Mouse (Mus musculus) kidney, adult 2 months (tissue): ENCODE results near the gene Tgm5. TPM values are rescaled to one million over a fixed set of nuclear protein-coding genes. Genes with fewer than 3 reads are reported as not detected.
A peak's percentile ranks its signal among the peaks of the same experiment; 100 is the strongest.
"Not testable (repeated sequence)": the region's sequence is repeated elsewhere in the genome, so short reads cannot be mapped to it uniquely, and the experiment has no call there.

ENCODE experiments used
- DNase-seq: peaks from one replicate; pipeline ENCODE4 v3.0.0; 2021
- H3K27ac ChIP-seq: fragments of 200-500 bp; 2 replicates; pipeline ENCODE4 v1.5.1; 2012; ENCODE audit warnings: low read depth, low read length, control low read depth, inconsistent platforms; ENCODE audit not compliant: insufficient read depth
- H3K27me3 ChIP-seq: fragments of 200-500 bp; replicated peaks from 2 replicates; pipeline ENCODE4 v1.6.1; 2012; ENCODE audit warnings: mild to moderate bottlenecking, moderate library complexity, low read length, inconsistent platforms; ENCODE audit not compliant: control insufficient read depth, insufficient read depth
- H3K36me3 ChIP-seq: fragments of 200-500 bp; 2 replicates; pipeline ENCODE4 v1.6.1; 2012; ENCODE audit warnings: mild to moderate bottlenecking, moderate library complexity, low read length, inconsistent platforms; ENCODE audit not compliant: control insufficient read depth, insufficient read depth
- H3K4me1 ChIP-seq: fragments of 200-500 bp; 2 replicates; pipeline ENCODE4 v1.6.1; 2011; ENCODE audit warnings: low read length; ENCODE audit not compliant: control insufficient read depth, insufficient read depth
- H3K4me3 ChIP-seq: fragments of 200-500 bp; 2 replicates; pipeline ENCODE4 v1.5.1; 2011; ENCODE audit warnings: mild to moderate bottlenecking, low read depth, low read length, control low read depth; ENCODE audit not compliant: insufficient read depth
- CTCF ChIP-seq: fragments of 200-500 bp; conservative IDR thresholded peaks from 2 replicates; pipeline ENCODE4 v1.5.1; 2011; ENCODE audit warnings: low read depth, mild to moderate bottlenecking, control low read depth, low read length, moderate library complexity, mixed read lengths; ENCODE audit not compliant: insufficient read depth, insufficient read length
- POLR2A ChIP-seq: fragments of 200-500 bp; IDR thresholded peaks from one replicate; pipeline ENCODE4 v1.6.1; 2011; ENCODE audit warnings: low read depth, low read length, control low read depth
- WGBS: fragments of 180-500 bp; shearing (Covaris S2); methylation state at CpG from one replicate; pipeline ENCODE4 v1.1.7; 2018; 5-methylcytosine and 5-hydroxymethylcytosine counted together
- polyA plus RNA-seq: library from polyadenylated mRNA; depleted of rRNA; stranded (reverse); fragments of >200 nt; gene quantifications from 2 replicates; pipeline ENCODE4 v1.2.3, GENCODE M21; 2012

Tgm5 gene
- polyA plus RNA-seq, 1 experiment, result 0.06 TPM

- WGBS, result 87% methylated on average over 4 of the region's 4 CpGs
These were observed 40.0 kb downstream of the Tgm5 start for GRCm38 (mm10) chr2:121045653-121046052.

GRCm38 (mm10) chr2:121041098-121041497 lies 44.5 kb downstream of the Tgm5 start:
- 28% methylated on average over 5 of the region's 5 CpGs for WGBS
- no peaks in the 10 kb centered on the region for H3K36me3 ChIP-seq
- peak; percentile 62 for DNase-seq
- H3K27me3 ChIP-seq, result no peaks in the 10 kb centered on the region
- TF ChIP-seq CTCF, result peak; percentile 61
- no peak for TF ChIP-seq POLR2A
- H3K27ac ChIP-seq, result no peak overlapping the region
- H3K4me3 ChIP-seq, result no peak overlapping the region
- no peaks in the 10 kb centered on the region for H3K4me1 ChIP-seq

More at GRCm38 (mm10) chr2:121045653-121046052, 40.0 kb downstream of the Tgm5 start:
- TF ChIP-seq CTCF (no peak), POLR2A (no peak)
- Histone ChIP-seq H3K4me1 (no peaks in the 10 kb centered on the region), H3K4me3 (no peak overlapping the region), H3K27ac (no peak overlapping the region), H3K36me3 (no peaks in the 10 kb centered on the region), H3K27me3 (no peaks in the 10 kb centered on the region)
- DNase-seq, result no peak

GRCm38 (mm10) chr2:121039382-121039781 lies 46.3 kb downstream of the Tgm5 start:
- Histone ChIP-seq H3K36me3 (no peaks in the 10 kb centered on the region), H3K4me3 (no peak overlapping the region), H3K27me3 (no peaks in the 10 kb centered on the region), H3K27ac (no peak overlapping the region), H3K4me1 (peaks cover 2% of the 10 kb centered on the region; the same call in 1 of the 2 replicates)
- TF ChIP-seq CTCF (no peak), POLR2A (no peak)
- 98% methylated on average over 1 of the region's 1 CpGs for WGBS
- DNase-seq, result no peak

- H3K4me1 ChIP-seq, DNase-seq, H3K4me3 ChIP-seq, H3K27me3 ChIP-seq, H3K27ac ChIP-seq, H3K36me3 ChIP-seq: not testable (repeated sequence)
- WGBS, result 100% methylated on average over 1 of the region's 1 CpGs
These were observed 46.8 kb downstream of the Tgm5 start for GRCm38 (mm10) chr2:121038851-121039250.

- H3K4me1 ChIP-seq, result peaks cover 4% of the 10 kb centered on the region; the same call in 1 of the 2 replicates
- no peaks in the 10 kb centered on the region for H3K27me3 ChIP-seq
- TF ChIP-seq POLR2A, result no peak
- H3K27ac ChIP-seq, result no peak within 1 kb of the TSS
- no peak for DNase-seq
- H3K4me3 ChIP-seq, result no peak within 1 kb of the TSS
- 60% methylated on average over 5 of the region's 5 CpGs for WGBS
- H3K36me3 ChIP-seq, result no peaks in the 10 kb centered on the region
These were observed 48.8 kb downstream of the Tgm5 start, which contains the start of gene Epb42 for GRCm38 (mm10) chr2:121036733-121037341. TSS of gene Epb42 (minus strand) at chr2:121037072.

- Histone ChIP-seq H3K4me3 (no peak overlapping the region), H3K36me3 (no peaks in the 10 kb centered on the region; the same call in none of the 2 replicates), H3K4me1 (peaks cover 2% of the 10 kb centered on the region; the same call in 1 of the 2 replicates), H3K27me3 (no peaks in the 10 kb centered on the region), H3K27ac (no peak overlapping the region)
- TF ChIP-seq CTCF (no peak), POLR2A (no peak)
- DNase-seq, result peak; percentile 58
- 33% methylated on average over 5 of the region's 5 CpGs for WGBS
These were observed 62.7 kb downstream of the Tgm5 start for GRCm38 (mm10) chr2:121022918-121023317.

- Histone ChIP-seq H3K4me1 (peaks cover 3% of the 10 kb centered on the region; the same call in 1 of the 2 replicates), H3K27me3 (no peaks in the 10 kb centered on the region), H3K4me3 (no peak overlapping the region), H3K36me3 (peaks cover 6% of the 10 kb centered on the region), H3K27ac (no peak overlapping the region)
- TF ChIP-seq CTCF, result no peak
- no peak for TF ChIP-seq POLR2A
- no peak for DNase-seq
- WGBS, result 90% methylated on average over 1 of the region's 1 CpGs
These were observed 68.5 kb downstream of the Tgm5 start for GRCm38 (mm10) chr2:121017151-121017550.
